Mouse (Mus musculus) Patski (cell line): ENCODE measurements around the gene Tex45. TPM values are rescaled to one million over a fixed set of nuclear protein-coding genes. Genes with fewer than 3 reads are reported as not detected.

ENCODE experiments used
- ATAC-seq: fragments of 100-300 bp; one replicate; pipeline ENCODE4 v1.8.0; 2021
- CTCF ChIA-PET: fragments of 350-600 bp; sonication (Branson Sonifier 250); formaldehyde crosslinking; loops from one replicate; lab custom pipeline; 2022; ENCODE audit warnings: inconsistent platforms; lab: Charles Lee
- POLR2A ChIA-PET: fragments of 350-600 bp; sonication (Branson Sonifier 250); formaldehyde crosslinking; loops from one replicate; lab custom pipeline; 2022; ENCODE audit warnings: antibody characterized with exemption, inconsistent platforms; lab: Charles Lee
- DNase-seq: peaks from one replicate; pipeline ENCODE4 v3.0.0-alpha.2; 2011; ENCODE audit warnings: low read depth, low spot score
- H3K27me3 ChIP-seq: fragments of 371-371 bp; one replicate; pipeline ENCODE4 v1.5.1; 2021
- CTCF ChIP-seq: fragments of 100-300 bp; IDR thresholded peaks from one replicate; pipeline ENCODE4 v1.5.1; 2021
- in situ Hi-C: fragments of 300-500 bp; cut with MboI; formaldehyde crosslinking; loops from 3 replicates; pipeline ENCODE4 v1.11.1; 2018; ENCODE audit warnings: low pct_unique_long_range_greater_than_20kb, mixed read lengths
- polyA plus RNA-seq: library from polyadenylated mRNA; unstranded; gene quantifications from one replicate; pipeline ENCODE4 v1.2.3, GENCODE M21; 2021

Tex45 gene
- polyA plus RNA-seq, 1 experiment from 2014 or later, result not detected

DNA sequence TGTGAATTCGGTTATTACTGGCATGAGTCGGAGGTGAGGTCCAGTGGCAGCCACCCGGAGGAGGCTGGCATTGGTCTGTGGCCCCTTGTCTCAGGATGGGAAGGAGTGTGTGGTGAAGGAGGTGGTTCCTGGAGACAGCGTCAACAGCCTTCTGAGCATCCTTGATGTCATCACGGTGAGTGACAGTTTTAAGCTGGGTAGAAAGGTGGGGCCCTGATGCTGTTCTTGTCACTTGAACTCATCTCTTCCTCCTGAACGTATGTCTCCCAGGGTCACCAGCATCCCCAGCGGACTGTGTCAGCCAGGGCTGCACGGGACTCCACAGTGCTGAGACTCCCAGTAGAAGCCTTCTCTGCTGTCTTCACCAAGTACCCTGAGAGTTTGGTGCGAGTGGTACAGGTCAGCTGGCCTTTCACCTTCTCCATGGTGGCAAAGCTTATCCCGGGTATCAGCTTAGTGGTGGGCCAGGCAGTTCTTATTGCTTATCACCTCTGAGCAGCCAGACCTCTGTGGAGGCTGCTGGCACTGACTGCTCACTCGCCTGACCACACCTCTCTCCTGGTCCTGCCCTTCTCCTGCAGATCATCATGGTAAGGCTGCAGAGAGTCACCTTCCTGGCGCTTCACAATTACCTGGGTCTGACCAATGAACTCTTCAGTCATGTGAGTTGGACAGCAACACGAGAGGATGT is 51.5 kb downstream of the Tex45 start:
- no peaks in the 10 kb centered on the region for H3K27me3 ChIP-seq
- CTCF ChIA-PET, result interaction anchor here (1.1 kb wide), 1 partner anchor 11 kb away, joined by 3 read pairs; no protein-coding TSS in a partner anchor
- TF ChIP-seq CTCF, result no peak
- DNase-seq (no peak), ATAC-seq (no peak)
- POLR2A ChIA-PET, result no interaction called here
- in situ Hi-C loops, result no loop called here

- no peaks in the 10 kb centered on the region for H3K27me3 ChIP-seq
- no peak for TF ChIP-seq CTCF
- ChIA-PET CTCF (interaction anchor here (1.4 kb wide), 1 partner anchor 12 kb away, joined by 3 read pairs; no protein-coding TSS in a partner anchor), POLR2A (no interaction called here)
- DNase-seq (no peak), ATAC-seq (no peak)
- in situ Hi-C loops, result no loop called here
Observed at GRCm38 (mm10) chr8:3530816-3531215, 60.2 kb downstream of the Tex45 start.

GRCm38 (mm10) chr8:3531936-3532335 is 61.3 kb downstream of the Tex45 start:
- CTCF ChIA-PET, result no interaction called here
- no peak for DNase-seq
- TF ChIP-seq CTCF, result no peak
- no peak for ATAC-seq
- POLR2A ChIA-PET, result no interaction called here
- no peaks in the 10 kb centered on the region for H3K27me3 ChIP-seq
- in situ Hi-C loops, result no loop called here

GRCm38 (mm10) chr8:3536053-3536841 is 65.6 kb downstream of the Tex45 start:
- CTCF ChIA-PET, result no interaction called here
- POLR2A ChIA-PET, result interaction anchor here (0.6 kb wide), 1 partner anchor 42 kb away, joined by 3 read pairs; no protein-coding TSS in a partner anchor
- no peak for DNase-seq

More at GRCm38 (mm10) chr8:3536053-3536841, 65.6 kb downstream of the Tex45 start:
- no peak for TF ChIP-seq CTCF
- no peak for ATAC-seq
- in situ Hi-C loops, result no loop called here
- H3K27me3 ChIP-seq, result no peaks in the 10 kb centered on the region

Other genes starting within 250 kb of the Tex45 start
- gene Insr, start 191.2 kb upstream of the Tex45 start, polyA plus RNA-seq, result 13.8 TPM
- not detected for gene A430078G23Rik, start 117.4 kb upstream of the Tex45 start, polyA plus RNA-seq
- gene Arhgef18, start 77.9 kb upstream of the Tex45 start, polyA plus RNA-seq, result 37.0 TPM
- 12.0 TPM for gene Pex11g, start 3.2 kb upstream of the Tex45 start, polyA plus RNA-seq
- 45.2 TPM for gene Zfp358, start 22.3 kb downstream of the Tex45 start, polyA plus RNA-seq
- 85.9 TPM for gene Mcoln1, start 29.6 kb downstream of the Tex45 start, polyA plus RNA-seq
- gene Pnpla6, start 44.5 kb downstream of the Tex45 start, polyA plus RNA-seq, result 83.0 TPM
- gene C330021F23Rik, start 97.1 kb downstream of the Tex45 start, polyA plus RNA-seq, result 3.3 TPM
- 18.5 TPM for gene Camsap3, start 116.4 kb downstream of the Tex45 start, polyA plus RNA-seq
- 48.4 TPM for gene Xab2, start 150.5 kb downstream of the Tex45 start, polyA plus RNA-seq
- gene Pet100, start 150.7 kb downstream of the Tex45 start, polyA plus RNA-seq, result 85.7 TPM
- not detected for gene Pcp2, start 154.7 kb downstream of the Tex45 start, polyA plus RNA-seq
- 156 TPM for gene Stxbp2, start 160.1 kb downstream of the Tex45 start, polyA plus RNA-seq
- 0.24 TPM for gene Retn, start 184.9 kb downstream of the Tex45 start, polyA plus RNA-seq
- gene Mcemp1, start 194.9 kb downstream of the Tex45 start, polyA plus RNA-seq, result not detected
- gene Fcor, start 201.5 kb downstream of the Tex45 start, polyA plus RNA-seq, result 4.6 TPM
- 24.8 TPM for gene Trappc5, start 205.4 kb downstream of the Tex45 start, polyA plus RNA-seq
- gene Fcer2a, start 223.3 kb downstream of the Tex45 start, polyA plus RNA-seq, result 0.09 TPM
- not detected for gene Clec4g, start 249.8 kb downstream of the Tex45 start, polyA plus RNA-seq